Mouse (Mus musculus) thymus, postnatal 4 days (tissue): Measurements from ENCODE around the gene Kcnj14.

Source experiments
- DNase-seq: peaks from one replicate; pipeline ENCODE4 v3.0.0; 2021

Gene Kcnj14

DNA sequence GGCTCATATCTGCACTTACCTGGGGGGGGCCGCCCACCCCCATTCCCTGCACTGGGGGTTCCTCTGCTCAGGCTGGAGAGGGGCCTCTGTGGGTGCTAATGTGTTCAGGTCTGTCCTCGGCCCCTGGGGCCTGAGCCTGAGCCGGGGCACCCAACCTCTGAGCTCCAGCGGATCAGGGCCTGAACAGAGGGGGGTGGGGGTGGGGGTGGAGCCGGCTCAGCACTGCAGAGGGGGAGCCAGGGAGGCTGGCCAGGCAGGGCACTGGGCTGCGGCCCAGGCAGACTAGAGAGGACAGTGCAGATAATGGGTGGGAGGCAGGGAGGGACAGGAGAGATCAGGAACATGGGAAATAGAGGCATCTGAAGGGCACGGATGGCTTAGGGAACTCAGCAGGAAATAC, at the start of gene Kcnj14:
Kcnj14 (minus strand) TSS at position 185 of the 400 bp plus-strand sequence.
- no peak for DNase-seq

GRCm38 (mm10) chr7:45873061-45873947, 48.7 kb upstream of the Kcnj14 start:
- peak; percentile 75 for DNase-seq

DNA sequence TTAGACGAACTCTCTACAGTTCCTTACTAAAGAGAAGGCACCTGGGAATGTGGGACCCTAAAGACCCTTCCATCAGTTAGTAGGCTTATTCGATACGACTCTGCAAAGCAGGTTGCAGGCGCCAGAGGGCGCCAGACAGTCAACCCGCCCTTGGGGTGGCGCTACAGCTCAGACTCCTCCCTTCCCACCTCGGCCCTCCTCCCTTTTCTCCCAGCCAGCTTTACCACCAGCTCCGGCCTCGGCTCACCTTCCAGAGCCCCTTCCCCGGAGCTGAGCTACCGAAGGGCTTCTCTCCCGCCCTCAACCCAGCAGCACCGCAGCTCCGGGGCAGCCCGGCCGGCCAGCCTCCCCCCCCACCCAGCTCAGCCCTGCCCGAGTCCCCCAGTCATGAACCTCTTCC, 48.0 kb upstream of the Kcnj14 start, which contains the start of gene Kdelr1:
Kdelr1 (plus strand) TSS at position 149 of the 400 bp plus-strand sequence.
- peak; percentile 95 for DNase-seq

- DNase-seq, result peak; percentile 48
Observed at GRCm38 (mm10) chr7:45870282-45871058, 45.9 kb upstream of the Kcnj14 start.

GRCm38 (mm10) chr7:45869787-45870186, 45.2 kb upstream of the Kcnj14 start:
- no peak for DNase-seq

DNA sequence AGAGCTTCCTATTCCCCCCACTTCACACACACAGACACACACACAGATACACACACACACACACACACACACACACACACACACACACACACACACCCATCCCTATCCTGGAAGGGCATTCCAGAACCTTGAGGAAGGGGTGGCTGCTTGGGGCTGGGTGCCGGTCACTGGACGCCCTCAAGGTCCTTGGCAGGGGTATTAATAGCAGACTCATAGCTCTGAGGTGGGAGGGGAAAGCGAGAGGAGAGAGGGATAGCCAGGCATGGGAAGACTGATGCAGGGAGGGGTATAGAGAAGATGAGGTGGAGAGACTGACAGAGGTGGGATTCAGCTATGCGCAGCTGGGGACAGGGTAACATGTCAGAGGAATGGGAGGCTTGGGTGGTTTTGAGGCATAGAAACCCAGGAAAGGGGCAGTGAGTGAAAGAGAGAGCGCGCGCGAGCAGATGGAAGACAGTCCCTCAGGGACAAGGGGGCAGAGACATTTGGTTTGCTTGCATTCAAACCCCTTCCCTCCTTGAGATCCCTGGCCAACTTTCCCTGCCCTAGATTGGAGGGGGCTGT, 44.6 kb upstream of the Kcnj14 start:
- DNase-seq, result no peak

GRCm38 (mm10) chr7:45867871-45868270, 43.3 kb upstream of the Kcnj14 start:
- no peak for DNase-seq

GRCm38 (mm10) chr7:45865925-45866910, 41.6 kb upstream of the Kcnj14 start:
- DNase-seq, result peak; percentile 96

DNA sequence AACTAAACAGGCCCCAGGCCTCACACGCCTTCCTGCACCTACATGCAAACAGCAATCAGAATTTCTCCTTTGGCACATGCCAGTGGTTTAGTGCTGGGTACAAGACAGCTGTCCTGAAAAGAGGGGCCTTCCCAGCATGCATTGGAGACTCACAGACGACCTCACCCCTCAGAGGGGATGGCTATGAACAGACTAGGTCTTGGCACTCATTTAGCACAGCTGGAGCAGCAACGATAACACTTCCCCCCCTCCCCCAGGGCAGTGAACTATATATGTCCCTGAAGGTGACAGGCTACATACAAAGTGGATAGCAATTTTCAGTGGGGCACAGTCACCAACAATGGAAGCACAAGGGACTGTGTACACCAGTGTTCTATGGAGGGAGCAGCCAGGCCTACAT, 39.9 kb upstream of the Kcnj14 start:
- DNase-seq, result no peak

- DNase-seq, result no peak
Observed at GRCm38 (mm10) chr7:45862804-45863203, 38.2 kb upstream of the Kcnj14 start.

DNA sequence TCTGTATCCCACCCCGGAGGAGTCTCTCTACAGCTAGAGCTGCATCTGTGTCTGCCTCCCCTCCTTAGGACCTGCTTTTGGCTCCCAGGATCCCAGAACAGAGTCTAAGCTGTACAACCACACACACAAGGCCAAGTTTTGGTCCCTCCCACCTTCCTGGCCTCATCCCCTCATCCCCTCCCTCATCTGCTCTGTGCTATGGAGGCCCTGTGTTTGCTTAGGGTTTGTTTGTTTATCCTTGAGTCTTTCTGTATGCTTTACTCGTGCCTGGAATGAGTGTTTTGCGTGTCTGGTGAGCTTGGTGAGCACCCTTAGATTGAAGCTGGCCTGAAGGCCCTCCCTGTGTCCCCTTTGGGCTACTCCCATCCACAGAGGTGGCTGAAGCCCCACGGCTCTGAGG, 34.4 kb upstream of the Kcnj14 start:
- DNase-seq, result no peak

- DNase-seq, result no peak
Observed at GRCm38 (mm10) chr7:45856950-45857901, 32.6 kb upstream of the Kcnj14 start.

DNA sequence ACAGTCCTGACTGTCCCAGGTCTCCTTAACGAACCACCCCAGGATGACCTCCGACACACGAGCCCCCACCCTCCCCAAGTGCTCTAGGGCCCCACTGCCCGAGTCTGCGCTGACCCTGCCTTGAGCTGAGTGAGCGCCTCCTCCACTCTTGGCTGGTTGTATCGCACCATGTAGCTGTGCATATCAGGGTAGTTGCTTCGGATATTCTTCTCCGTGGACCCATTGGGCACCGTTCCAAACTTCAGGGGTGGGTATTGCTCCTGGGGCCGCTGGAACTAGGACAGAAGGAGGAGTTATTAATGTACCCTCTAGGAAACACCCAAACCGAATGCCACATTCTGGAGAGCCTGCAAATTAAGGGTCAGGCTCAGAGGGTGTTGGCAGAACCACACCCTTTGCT, 28.5 kb upstream of the Kcnj14 start:
- no peak for DNase-seq

DNA sequence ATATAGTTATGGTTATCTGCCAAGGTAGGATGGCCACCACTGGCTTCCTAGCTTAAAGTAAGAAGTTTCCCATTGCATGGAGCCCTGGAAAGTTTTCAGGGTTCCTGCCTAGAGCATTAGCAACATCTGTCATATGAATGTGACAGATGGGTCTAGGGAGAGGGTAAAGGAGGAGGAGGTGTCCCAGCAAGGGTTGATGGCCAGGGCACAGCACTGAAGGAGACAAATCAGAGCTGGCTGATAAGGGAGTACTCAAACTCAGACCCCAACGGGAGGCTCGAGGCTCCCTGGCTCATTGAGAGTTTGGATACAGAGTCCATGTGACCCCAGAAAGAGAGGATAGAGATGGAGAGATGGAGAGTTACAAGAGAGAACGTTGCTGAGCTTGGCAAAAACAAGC, 26.1 kb upstream of the Kcnj14 start:
- no peak for DNase-seq

DNA sequence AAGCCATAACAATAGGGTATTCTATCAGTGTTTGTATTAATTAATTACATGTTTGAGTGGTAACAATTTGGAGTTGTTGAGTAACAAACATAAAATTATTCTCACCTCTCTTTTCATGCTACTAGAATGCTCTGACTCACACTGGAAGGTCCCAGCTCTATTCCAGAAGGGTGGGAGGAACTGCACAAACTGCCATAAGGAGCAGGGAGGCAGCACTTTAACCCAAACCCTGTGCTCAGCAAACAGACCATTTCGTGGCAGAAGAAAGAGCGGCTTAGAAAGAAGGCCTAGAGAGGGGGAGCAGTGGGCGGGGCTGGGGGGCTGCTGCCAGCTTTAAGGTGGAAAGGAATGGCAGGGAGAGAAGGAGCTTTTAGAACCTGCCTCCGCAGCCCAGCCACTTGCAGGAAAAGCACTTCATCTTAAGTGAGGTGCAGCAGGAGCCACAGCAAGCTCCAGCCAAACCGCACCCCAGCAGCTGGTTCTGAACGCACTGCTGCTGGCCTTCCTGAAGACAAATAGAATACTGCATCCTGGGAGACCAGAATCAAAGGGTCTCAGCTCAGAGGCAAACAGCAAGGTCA, 24.0 kb upstream of the Kcnj14 start:
- no peak for DNase-seq

GRCm38 (mm10) chr7:45842950-45843744, 18.6 kb upstream of the Kcnj14 start:
- DNase-seq, result no peak

- DNase-seq, result no peak
Observed at GRCm38 (mm10) chr7:45833924-45834323, 9.3 kb upstream of the Kcnj14 start.

- peak; percentile 39 for DNase-seq
Observed at GRCm38 (mm10) chr7:45833148-45833790, 8.7 kb upstream of the Kcnj14 start.

DNA sequence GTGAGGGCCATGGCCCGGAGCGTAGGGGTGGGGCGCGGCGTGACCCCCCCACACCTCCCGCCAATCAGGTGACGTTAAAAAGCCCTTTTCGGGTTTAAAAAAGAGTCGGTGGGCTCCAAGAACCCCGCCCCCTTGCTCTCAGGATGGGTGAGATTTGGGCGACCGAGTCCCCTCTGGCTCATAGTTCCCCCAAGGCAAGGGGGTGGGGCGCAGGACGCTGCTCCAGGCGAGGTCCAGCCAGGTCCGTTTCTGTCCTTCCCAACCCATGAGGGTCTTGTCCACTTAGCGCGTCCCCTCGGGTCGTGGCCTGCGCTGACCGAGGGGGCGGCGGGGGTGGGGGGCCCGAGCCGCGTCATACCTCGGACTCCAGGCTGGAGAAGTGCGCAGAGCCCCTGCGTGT, 7.8 kb upstream of the Kcnj14 start:
- no peak for DNase-seq
